Mouse (Mus musculus) megakaryocyte, embryonic 14.5 days (primary cell): ENCODE data around the gene Hist1h2bh.
"Not testable (repeated sequence)": the region's sequence is repeated elsewhere in the genome, so short reads cannot be mapped to it uniquely, and the experiment has no call there.

ENCODE experiments used
- FLI1 ChIP-seq: IDR thresholded peaks from 2 replicates; pipeline ENCODE4 v1.6.1; 2012; ENCODE audit warnings: low read length, inconsistent platforms, mixed read lengths
- GATA1 ChIP-seq: IDR thresholded peaks from 3 replicates; pipeline ENCODE4 v1.6.1; 2012; ENCODE audit warnings: mixed read lengths, low read length, inconsistent platforms, borderline replicate concordance

DNA sequence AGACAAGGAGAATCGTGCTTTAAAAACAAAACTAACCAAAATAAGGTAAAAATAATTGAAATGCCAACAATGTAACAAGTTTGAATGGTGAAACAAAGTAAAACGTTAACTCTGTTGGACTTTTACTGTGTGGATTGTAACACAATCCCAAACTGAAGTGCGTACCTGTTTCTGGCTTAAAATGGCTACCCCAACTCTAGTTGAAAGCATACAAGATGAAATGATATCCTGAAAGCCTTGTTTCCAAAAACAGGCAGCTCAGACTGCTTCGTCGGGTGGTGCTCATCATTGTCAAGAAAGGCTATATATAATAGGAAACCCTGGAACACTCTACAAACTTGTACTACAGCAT lies 18.3 kb upstream of the Hist1h2bh start:
- not testable (repeated sequence) for TF ChIP-seq GATA1, FLI1
